Mouse (Mus musculus) MEL (cell line): ENCODE results near the gene Olfr329-ps. TPM values are rescaled to one million over a fixed set of nuclear protein-coding genes. Genes with fewer than 3 reads are reported as not detected.

Experiments used
- DNase-seq: peaks from one replicate; pipeline ENCODE4 v3.0.0; 2011; ENCODE audit warnings: low read depth, low spot score
- H3K27ac ChIP-seq: 2 replicates; pipeline ENCODE4 v1.5.1; 2012; ENCODE audit warnings: low read depth, mild to moderate bottlenecking, control low read depth, low read length, moderate library complexity; ENCODE audit not compliant: control insufficient read depth
- H3K27me3 ChIP-seq, 2 experiments: fragments of 150-350 bp in 1 of 2; sonication (generic) in 1 of 2; 2 replicates each; pipeline ENCODE4 v1.6.1; 2012; ENCODE audit warnings: low read length in 2 of 2, mild to moderate bottlenecking in 2 of 2, improper control_type of control experiment in 1 of 2, moderate library complexity in 1 of 2; ENCODE audit not compliant: insufficient read depth in 2 of 2, control insufficient read depth in 1 of 2
- H3K36me3 ChIP-seq, 2 experiments: 2 replicates each; pipeline ENCODE4 v1.6.1; 2012 to 2014; ENCODE audit warnings: low read length in 2 of 2, improper control_type of control experiment in 1 of 2, inconsistent platforms in 1 of 2, mild to moderate bottlenecking in 1 of 2; ENCODE audit not compliant: insufficient read depth in 2 of 2, control insufficient read depth in 1 of 2
- H3K4me1 ChIP-seq, 2 experiments: fragments of 150-350 bp in 1 of 2; sonication (generic) in 1 of 2; 2 replicates each; pipeline ENCODE4 v1.6.1; 2012; ENCODE audit warnings: low read length in 2 of 2, improper control_type of control experiment in 1 of 2, mild to moderate bottlenecking in 1 of 2; ENCODE audit not compliant: insufficient read depth in 2 of 2, control insufficient read depth in 1 of 2
- H3K4me3 ChIP-seq, 2 experiments: fragments of 150-350 bp in 1 of 2; sonication (generic) in 1 of 2; 2 replicates each; pipeline ENCODE4 v1.5.1; 2012; ENCODE audit warnings: low read depth in 2 of 2, low read length in 2 of 2, mild to moderate bottlenecking in 2 of 2, moderate library complexity in 2 of 2, control low read depth in 1 of 2, improper control_type of control experiment in 1 of 2; ENCODE audit not compliant: control insufficient read depth in 1 of 2, insufficient read depth in 1 of 2
- H3K79me2 ChIP-seq: 2 replicates; pipeline ENCODE4 v1.6.1; 2012; ENCODE audit warnings: mild to moderate bottlenecking, low read length, moderate library complexity; ENCODE audit not compliant: control insufficient read depth, poor library complexity, insufficient read depth
- H3K9ac ChIP-seq: 2 replicates; pipeline ENCODE4 v1.6.1; 2012; ENCODE audit warnings: low read depth, mild to moderate bottlenecking, control low read depth, low read length, moderate library complexity; ENCODE audit not compliant: control insufficient read depth, poor library complexity, severe bottlenecking
- H3K9me3 ChIP-seq: fragments of 150-350 bp; sonication (generic); replicated peaks from 2 replicates; pipeline ENCODE4 v1.6.1; 2012; ENCODE audit warnings: mild to moderate bottlenecking, low read length, improper control_type of control experiment, moderate library complexity; ENCODE audit not compliant: insufficient read depth
- BHLHE40 ChIP-seq: IDR thresholded peaks from 2 replicates; pipeline ENCODE4 v1.6.1; 2012; ENCODE audit warnings: low read depth, mild to moderate bottlenecking, inconsistent platforms, low read length, improper control_type of control experiment, borderline replicate concordance
- CHD2 ChIP-seq: IDR thresholded peaks from 2 replicates; pipeline ENCODE4 v1.6.1; 2011; ENCODE audit warnings: low read length, improper control_type of control experiment
- CTCF ChIP-seq, 3 experiments: IDR thresholded peaks in 2 of 3; conservative IDR thresholded peaks in 1 of 3; 2 replicates each; pipeline ENCODE4 v1.5.1; 2011 to 2012; ENCODE audit warnings: low read length in 3 of 3, low read depth in 2 of 3, mild to moderate bottlenecking in 2 of 3, improper control_type of control experiment in 1 of 3, inconsistent platforms in 1 of 3, mixed read lengths in 1 of 3, moderate library complexity in 1 of 3; ENCODE audit not compliant: control insufficient read depth in 1 of 3, insufficient read depth in 1 of 3, poor library complexity in 1 of 3, severe bottlenecking in 1 of 3
- ELF1 ChIP-seq: IDR thresholded peaks from 2 replicates; pipeline ENCODE4 v1.6.1; 2014; ENCODE audit warnings: low read depth, mild to moderate bottlenecking, inconsistent platforms, low read length, improper control_type of control experiment, moderate library complexity
- EP300 ChIP-seq, 2 experiments: IDR thresholded peaks; 2 replicates each; pipeline ENCODE4 v1.6.1; 2011; ENCODE audit warnings: improper control_type of control experiment in 2 of 2, low read length in 2 of 2, low read depth in 1 of 2, mild to moderate bottlenecking in 1 of 2
- ETS1 ChIP-seq: IDR thresholded peaks from 2 replicates; pipeline ENCODE4 v1.6.1; 2012; ENCODE audit warnings: low read depth, mild to moderate bottlenecking, inconsistent platforms, low read length, improper control_type of control experiment, moderate library complexity
- GATA1 ChIP-seq: IDR thresholded peaks from 2 replicates; pipeline ENCODE4 v1.6.1; 2011; ENCODE audit warnings: low read depth, low read length, improper control_type of control experiment
- JUND ChIP-seq: IDR thresholded peaks from 2 replicates; pipeline ENCODE4 v1.6.1; 2011; ENCODE audit warnings: low read depth, mild to moderate bottlenecking, improper control_type of control experiment, low read length
- KAT2A ChIP-seq: conservative IDR thresholded peaks from 2 replicates; pipeline ENCODE4 v1.6.1; 2012; ENCODE audit warnings: low read depth, low read length, improper control_type of control experiment, inconsistent platforms
- MAFK ChIP-seq: IDR thresholded peaks from 2 replicates; pipeline ENCODE4 v1.6.1; 2011; ENCODE audit warnings: low read depth, mild to moderate bottlenecking, low read length, improper control_type of control experiment, borderline replicate concordance
- MAZ ChIP-seq: IDR thresholded peaks from 2 replicates; pipeline ENCODE4 v1.6.1; 2012; ENCODE audit warnings: low read depth, mild to moderate bottlenecking, inconsistent platforms, low read length, improper control_type of control experiment
- MEF2A ChIP-seq: IDR thresholded peaks from 2 replicates; pipeline ENCODE4 v1.6.1; 2014; ENCODE audit warnings: low read depth, mild to moderate bottlenecking, inconsistent platforms, low read length, improper control_type of control experiment; ENCODE audit not compliant: poor library complexity, insufficient replicate concordance, severe bottlenecking; ENCODE audit errors: extremely low read depth
- MYB ChIP-seq: IDR thresholded peaks from 2 replicates; pipeline ENCODE4 v1.6.1; 2011; ENCODE audit warnings: mild to moderate bottlenecking, low read depth, low read length, improper control_type of control experiment
- MYC ChIP-seq: IDR thresholded peaks from 2 replicates; pipeline ENCODE4 v1.6.1; 2011; ENCODE audit warnings: low read depth, mild to moderate bottlenecking, low read length, improper control_type of control experiment, moderate library complexity
- NRF1 ChIP-seq: IDR thresholded peaks from 2 replicates; pipeline ENCODE4 v1.6.1; 2014; ENCODE audit warnings: low read depth, mild to moderate bottlenecking, inconsistent platforms, low read length, improper control_type of control experiment, moderate library complexity; ENCODE audit not compliant: poor library complexity, insufficient read depth, severe bottlenecking
- POLR2AphosphoS5 ChIP-seq: IDR thresholded peaks from 2 replicates; pipeline ENCODE4 v1.6.1; 2012; ENCODE audit warnings: low read depth, borderline replicate concordance, mild to moderate bottlenecking, inconsistent platforms, low read length, moderate library complexity, mixed read lengths
- SIN3A ChIP-seq: IDR thresholded peaks from 2 replicates; pipeline ENCODE4 v1.6.1; 2012; ENCODE audit warnings: low read length, improper control_type of control experiment, inconsistent platforms
- TAL1 ChIP-seq: IDR thresholded peaks from 2 replicates; pipeline ENCODE4 v1.6.1; 2012; ENCODE audit warnings: mild to moderate bottlenecking, inconsistent platforms, low read length, moderate library complexity, mixed read lengths
- UBTF ChIP-seq: IDR thresholded peaks from 2 replicates; pipeline ENCODE4 v1.6.1; 2012; ENCODE audit warnings: low read depth, mild to moderate bottlenecking, inconsistent platforms, low read length, improper control_type of control experiment, moderate library complexity, borderline replicate concordance; ENCODE audit not compliant: insufficient read depth
- ZKSCAN1 ChIP-seq: IDR thresholded peaks from 2 replicates; pipeline ENCODE4 v1.6.1; 2012; ENCODE audit warnings: low read depth, mild to moderate bottlenecking, inconsistent platforms, low read length, improper control_type of control experiment, moderate library complexity
- ZMIZ1 ChIP-seq: IDR thresholded peaks from 2 replicates; pipeline ENCODE4 v1.6.1; 2012; ENCODE audit warnings: low read depth, mild to moderate bottlenecking, inconsistent platforms, low read length, improper control_type of control experiment, moderate library complexity
- ZNF384 ChIP-seq: IDR thresholded peaks from 2 replicates; pipeline ENCODE4 v1.6.1; 2012; ENCODE audit warnings: low read depth, mild to moderate bottlenecking, inconsistent platforms, low read length, improper control_type of control experiment
- polyA plus RNA-seq, 2 experiments: library from polyadenylated mRNA; stranded (reverse) in 1 of 2; unstranded in 1 of 2; fragments of >175 nt in 1 of 2; fragments of >200 nt in 1 of 2; gene quantifications; 2 replicates each; pipeline versions ENCODE4 v1.2.1 to v1.2.4; 2012; ENCODE audit warnings: low replicate concordance in 2 of 2, low read depth in 1 of 2; ENCODE audit not compliant: insufficient read length in 2 of 2, insufficient read depth in 1 of 2, missing spikeins in 1 of 2
- total RNA-seq: library from RNA; depleted of rRNA; stranded (reverse); fragments of 300-350 nt; gene quantifications from 2 replicates; pipeline ENCODE4 v1.2.3, GENCODE M21; 2012

Olfr329-ps gene
- total and polyA plus RNA-seq, 3 experiments: not detected

GRCm38 (mm10) chr11:58578636-58579035, 32.4 kb upstream of the Olfr329-ps start:
- Histone ChIP-seq H3K79me2 (no peaks in the 10 kb centered on the region), H3K9me3 (no peaks in the 10 kb centered on the region), H3K27ac (no peak overlapping the region), H3K4me3 (no peak overlapping the region), H3K27me3 (peaks cover 13 to 16% of the 10 kb centered on the region in 2 experiments), H3K9ac (no peak overlapping the region), H3K4me1 (no peaks in the 10 kb centered on the region), H3K36me3 (no peaks in the 10 kb centered on the region)
- no peak for DNase-seq
- TF ChIP-seq ETS1 (no peak), UBTF (no peak), MEF2A (no peak), MAFK (no peak), JUND (no peak), TAL1 (no peak), ZMIZ1 (no peak), NRF1 (no peak), ELF1 (no peak), MYC (no peak), GATA1 (no peak), CTCF (IDR thresholded peaks at IDR 0.05 in 2 of 3, conservative IDR thresholded peaks at IDR 0.05 in 1 of 3; ENCODE audit: control insufficient read depth in 1 of 3, insufficient read depth in 1 of 3, low read depth in 2 of 3, low read length in 3 of 3, poor library complexity in 1 of 3, severe bottlenecking in 1 of 3) (no peak), EP300 (IDR thresholded peaks at IDR 0.05; ENCODE audit: low read depth in 1 of 2, low read length in 2 of 2) (no peak), MYB (no peak), KAT2A (no peak), CHD2 (no peak), ZNF384 (no peak), MAZ (no peak), BHLHE40 (no peak)

DNA sequence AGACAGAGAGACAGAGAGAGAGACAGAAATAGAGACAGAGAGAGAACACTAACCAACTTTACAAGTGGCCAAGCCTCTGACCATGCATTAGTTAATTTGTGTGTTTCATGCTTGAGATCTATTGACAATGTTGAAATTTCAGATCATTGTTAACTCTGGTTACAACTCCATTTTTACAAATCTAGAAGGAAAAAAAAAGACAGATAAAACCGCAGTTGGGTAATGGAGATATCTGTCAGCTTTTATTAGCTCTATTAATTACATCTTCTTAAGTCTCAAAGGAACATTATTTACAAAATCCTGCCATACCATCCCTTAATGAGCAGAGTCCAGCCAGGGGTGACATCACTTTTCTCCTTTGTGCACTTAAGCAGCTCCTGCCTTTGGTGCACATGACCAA, 31.2 kb upstream of the Olfr329-ps start, which contains the start of gene Olfr325:
Olfr325 (plus strand) TSS at position 301 of the 400 bp plus-strand sequence.
- Histone ChIP-seq H3K27me3 (peaks cover 10 to 16% of the 10 kb centered on the region in 2 experiments), H3K9ac (no peak within 1 kb of the TSS)

More for the DNA sequence above, 31.2 kb upstream of the Olfr329-ps start, which contains the start of gene Olfr325:
- no peaks in the 10 kb centered on the region for H3K79me2 ChIP-seq
- H3K36me3 ChIP-seq: no peaks in the 10 kb centered on the region
- TF ChIP-seq POLR2AphosphoS5 (no peak), SIN3A (no peak), CTCF (IDR thresholded peaks at IDR 0.05 in 2 of 3, conservative IDR thresholded peaks at IDR 0.05 in 1 of 3; ENCODE audit: control insufficient read depth in 1 of 3, insufficient read depth in 1 of 3, low read depth in 2 of 3, low read length in 3 of 3, poor library complexity in 1 of 3, severe bottlenecking in 1 of 3) (no peak), ZKSCAN1 (no peak), NRF1 (no peak)
- TF ChIP-seq, all 39 proteins: peak for 0
- no peak within 1 kb of the TSS for H3K4me3 ChIP-seq
- H3K27ac ChIP-seq: no peak within 1 kb of the TSS
- DNase-seq: no peak
- H3K4me1 ChIP-seq: no peaks in the 10 kb centered on the region
- no peaks in the 10 kb centered on the region for H3K9me3 ChIP-seq
